Mouse (Mus musculus): ENCODE measurements around the gene Gm21983.
A peak's percentile ranks its signal among the peaks of the same experiment; 100 is the strongest.

Gm21983 gene

DNA sequence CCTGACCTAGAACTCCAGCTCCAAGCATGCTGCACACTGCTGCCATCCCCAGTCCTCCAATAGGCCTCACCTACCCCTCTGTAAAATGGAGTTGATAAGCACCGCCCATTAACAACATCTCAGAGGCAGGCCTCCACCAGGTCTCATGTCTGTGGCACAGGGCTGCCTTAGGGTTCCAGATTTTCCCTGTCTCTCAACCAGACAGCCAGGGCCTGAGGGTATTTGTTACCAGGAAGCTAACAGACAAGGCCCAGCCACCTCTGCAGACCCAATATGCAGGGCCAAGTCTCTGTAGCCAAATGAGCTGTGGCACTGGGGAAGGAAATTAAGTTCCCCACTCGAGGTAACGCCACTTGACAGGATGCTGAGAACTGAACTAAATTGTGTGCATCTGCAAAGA lies 20.0 kb downstream of the Gm21983 start:
- no peak for DNase-seq (ENCODE audit: low read depth, low spot score)

DNA sequence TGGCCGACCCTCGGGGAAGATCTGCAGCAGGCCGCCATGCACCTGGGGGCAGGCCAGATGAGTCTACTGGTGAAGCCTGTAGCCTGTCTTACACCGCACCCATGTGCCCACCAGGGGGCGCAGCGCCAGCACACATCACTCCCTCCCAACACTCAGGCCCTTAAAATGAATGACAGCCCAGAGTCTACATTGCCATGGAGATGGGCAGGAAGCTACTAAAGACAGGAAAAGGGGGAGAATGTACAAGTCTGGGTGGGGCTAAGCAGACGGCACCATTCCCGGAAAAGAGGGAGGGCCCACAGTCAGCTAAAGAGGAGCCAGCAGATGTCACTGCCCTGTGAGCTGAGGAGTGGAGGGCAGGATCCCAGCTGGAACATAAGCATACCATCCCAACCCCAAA lies 21.0 kb downstream of the Gm21983 start:
- DNase-seq (ENCODE audit: low read depth, low spot score), result peak; percentile 82

DNA sequence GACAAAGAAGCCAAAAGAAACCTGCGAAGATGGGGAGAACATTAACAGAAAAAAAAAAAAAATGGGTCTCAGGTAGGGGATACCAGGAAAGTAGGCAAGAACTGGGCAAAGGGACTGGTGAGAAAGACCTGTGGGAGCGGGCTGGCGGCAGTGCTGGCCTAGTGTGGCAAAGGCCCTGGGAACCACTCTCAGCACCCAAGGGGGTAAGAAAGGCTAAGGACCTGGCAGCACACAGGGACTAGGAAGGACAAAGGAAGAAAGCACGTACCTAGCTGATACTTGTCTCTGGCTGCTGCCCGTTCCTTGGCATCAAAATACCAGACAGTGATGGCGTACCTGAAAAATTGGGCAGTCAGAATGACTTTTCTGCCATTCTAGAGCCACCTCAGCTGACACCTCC lies 21.6 kb downstream of the Gm21983 start:
- no peak for DNase-seq (ENCODE audit: low read depth, low spot score)

DNA sequence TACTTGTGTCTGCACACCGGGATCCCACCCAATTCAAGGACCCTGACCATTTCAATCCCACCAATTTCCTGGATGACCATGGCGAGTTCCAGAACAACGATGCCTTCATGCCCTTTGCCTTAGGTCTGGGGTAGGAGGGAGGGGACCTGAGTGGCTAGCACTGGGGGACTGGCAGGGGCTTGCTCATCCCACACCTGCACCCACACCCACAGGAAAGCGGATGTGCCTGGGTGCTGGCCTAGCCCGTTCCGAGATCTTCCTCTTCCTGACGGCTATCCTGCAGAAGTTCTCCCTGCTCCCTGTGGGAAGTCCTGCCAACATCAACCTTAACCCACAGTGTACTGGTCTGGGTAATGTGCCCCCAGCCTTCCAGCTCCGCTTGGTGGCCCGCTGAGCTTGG lies 22.7 kb downstream of the Gm21983 start:
- DNase-seq (ENCODE audit: low read depth, low spot score), result no peak

DNA sequence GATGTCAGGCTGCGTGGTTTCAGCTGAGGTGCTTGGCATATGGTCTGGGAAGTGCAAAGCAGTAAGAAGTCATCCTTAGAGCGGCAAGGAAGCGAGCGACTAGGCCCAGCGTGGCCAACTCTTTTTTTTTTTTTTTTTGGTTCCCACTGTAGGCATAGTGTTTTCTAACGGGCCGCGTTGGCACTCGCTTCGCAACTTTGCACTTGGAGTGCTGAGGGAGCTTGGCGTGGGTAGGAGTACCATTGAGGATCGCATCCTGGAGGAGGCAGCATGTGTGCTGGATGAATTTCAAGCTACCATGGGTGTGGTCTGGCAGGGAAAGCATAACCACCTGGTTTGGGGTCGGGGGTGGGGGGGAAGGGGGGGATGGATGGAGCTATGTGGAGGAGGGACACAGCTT lies 24.9 kb downstream of the Gm21983 start:
- peak; percentile 58 for DNase-seq (ENCODE audit: low read depth, low spot score)

DNA sequence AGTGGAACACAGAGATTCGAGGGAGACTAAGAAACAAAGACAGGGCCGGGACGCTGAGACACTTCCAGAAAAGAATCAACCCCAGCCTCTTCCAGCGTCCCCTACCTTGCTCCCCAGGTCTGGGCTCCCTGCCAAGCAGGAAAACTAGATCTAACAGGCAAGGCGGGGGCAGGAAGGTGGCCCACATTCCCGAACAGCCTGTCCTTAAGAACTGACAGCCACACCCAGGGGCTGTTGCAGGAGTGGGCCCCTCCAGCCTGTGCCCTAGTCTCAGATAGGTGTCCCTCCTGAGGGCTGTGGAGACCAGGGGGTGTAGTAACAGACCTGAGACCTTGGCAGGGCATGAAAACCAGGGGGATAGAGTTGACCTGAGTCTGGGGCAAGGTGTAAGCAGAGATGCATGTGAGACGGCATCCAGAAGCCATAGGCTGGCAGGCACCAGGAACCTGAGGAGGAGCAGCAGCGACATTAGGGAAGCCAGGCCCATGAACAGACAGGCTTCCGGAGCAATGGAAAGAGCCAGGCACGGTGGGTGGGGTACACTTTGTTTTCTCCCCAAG lies 27.6 kb downstream of the Gm21983 start, which contains the start of gene Cyp2t4:
Cyp2t4 (plus strand) TSS at position 510 of the 560 bp plus-strand sequence.
- no peak for DNase-seq (ENCODE audit: low read depth, low spot score)

DNA sequence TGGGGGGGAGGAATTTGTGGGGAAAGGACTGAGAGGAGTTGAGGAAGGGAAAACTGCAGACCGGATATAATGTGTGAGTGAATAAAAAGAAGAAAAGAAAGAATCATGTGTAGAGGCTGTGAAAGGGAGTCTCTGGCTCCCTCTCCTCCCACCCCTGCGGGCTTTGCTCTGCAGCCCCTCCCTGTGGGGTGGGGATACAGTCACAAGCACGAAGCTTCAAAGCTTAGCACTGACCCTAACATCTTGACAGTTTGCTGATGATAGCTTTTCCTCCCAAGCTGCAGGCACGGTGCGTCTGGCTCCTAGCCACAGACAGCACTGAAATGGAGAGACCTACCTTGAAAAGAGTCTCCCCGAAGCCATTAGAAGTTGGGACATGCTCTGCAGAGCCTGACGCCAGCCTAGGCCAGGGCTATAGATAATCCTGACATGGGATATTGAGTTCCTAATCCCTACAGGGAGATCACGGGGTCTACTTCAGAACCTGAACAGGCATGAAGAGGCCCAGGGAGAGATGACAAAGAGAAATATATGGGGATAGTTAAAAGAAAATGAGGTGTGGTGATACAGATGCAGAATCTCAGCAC lies 44.4 kb downstream of the Gm21983 start:
- DNase-seq (ENCODE audit: low read depth, low spot score), result no peak

DNA sequence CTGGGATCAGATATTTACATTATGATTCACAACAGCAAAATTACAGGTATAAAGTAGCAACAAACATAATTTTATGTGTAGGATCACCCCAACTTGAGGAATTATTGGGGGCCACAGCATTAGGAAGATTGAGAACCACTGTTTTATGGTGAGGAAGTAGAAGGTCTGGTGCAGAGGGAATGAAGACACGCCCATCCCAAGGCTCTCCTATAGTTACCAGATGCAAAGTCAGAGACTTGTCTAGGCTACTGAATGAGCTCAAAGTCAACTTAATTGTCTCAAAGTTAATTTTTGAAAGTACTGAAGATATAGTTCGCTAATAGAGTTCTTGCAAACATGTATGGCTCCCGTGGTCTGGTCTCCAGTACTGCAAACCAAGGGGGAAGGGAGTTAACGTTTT lies 47.1 kb downstream of the Gm21983 start:
- DNase-seq (ENCODE audit: low read depth, low spot score), result no peak

DNA sequence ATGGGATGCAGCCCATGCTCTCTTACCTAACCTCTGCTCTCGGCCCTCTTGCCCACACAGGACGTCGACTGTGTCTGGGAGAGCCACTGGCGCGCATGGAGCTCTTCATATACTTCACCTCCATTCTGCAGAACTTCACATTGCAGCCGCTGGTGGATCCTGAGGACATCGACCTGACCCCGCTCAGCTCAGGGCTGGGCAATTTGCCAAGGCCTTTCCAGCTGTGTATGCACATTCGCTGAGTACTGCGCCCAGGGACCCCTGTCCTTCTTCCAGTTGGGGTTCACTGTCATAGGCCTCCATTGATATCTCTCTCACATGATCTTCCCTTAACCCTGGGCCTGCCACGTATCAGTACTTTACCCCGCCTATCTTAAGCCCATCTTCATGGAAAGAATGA lies 47.7 kb downstream of the Gm21983 start:
- no peak for DNase-seq (ENCODE audit: low read depth, low spot score)

DNA sequence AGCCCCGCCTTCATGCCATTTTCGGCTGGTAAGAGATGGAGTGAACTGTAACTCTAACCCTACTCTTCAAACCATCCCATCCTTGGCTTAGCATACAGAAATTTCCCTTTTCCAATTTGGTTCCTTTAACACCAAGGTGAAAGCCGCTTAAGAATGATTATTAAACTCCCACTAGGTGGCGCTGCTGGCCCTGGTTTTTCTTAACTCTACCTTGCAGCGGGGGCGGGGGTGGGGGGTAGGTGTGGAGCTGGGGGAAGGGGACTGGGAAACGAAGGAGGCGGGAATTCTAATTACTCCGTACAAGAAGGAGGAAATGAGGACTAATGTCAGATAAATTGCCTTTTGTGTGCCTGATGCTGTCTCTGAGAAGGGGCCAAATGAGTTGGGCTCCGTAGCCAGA lies 48.3 kb downstream of the Gm21983 start:
- peak; percentile 32 for DNase-seq (ENCODE audit: low read depth, low spot score)

DNA sequence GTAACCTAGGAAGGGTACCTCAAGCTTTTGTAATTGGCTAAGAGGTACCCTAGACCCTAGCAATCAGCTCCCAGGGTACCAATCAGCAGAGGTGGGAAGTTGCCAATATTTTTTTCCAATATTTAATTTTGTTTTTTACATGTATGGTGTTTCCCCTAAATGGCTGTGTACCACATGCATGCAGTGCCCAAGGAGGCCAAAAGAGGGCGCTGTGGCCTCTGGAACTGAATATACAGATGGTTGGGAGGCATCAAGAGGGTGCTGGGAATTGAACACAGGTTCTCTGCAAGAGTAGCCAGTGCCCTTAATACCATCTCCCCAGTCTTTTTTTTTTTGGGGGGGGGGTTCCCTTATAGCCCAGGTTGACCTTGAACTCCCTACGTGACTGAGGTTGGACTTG lies 49.5 kb downstream of the Gm21983 start:
- no peak for DNase-seq (ENCODE audit: low read depth, low spot score)

DNA sequence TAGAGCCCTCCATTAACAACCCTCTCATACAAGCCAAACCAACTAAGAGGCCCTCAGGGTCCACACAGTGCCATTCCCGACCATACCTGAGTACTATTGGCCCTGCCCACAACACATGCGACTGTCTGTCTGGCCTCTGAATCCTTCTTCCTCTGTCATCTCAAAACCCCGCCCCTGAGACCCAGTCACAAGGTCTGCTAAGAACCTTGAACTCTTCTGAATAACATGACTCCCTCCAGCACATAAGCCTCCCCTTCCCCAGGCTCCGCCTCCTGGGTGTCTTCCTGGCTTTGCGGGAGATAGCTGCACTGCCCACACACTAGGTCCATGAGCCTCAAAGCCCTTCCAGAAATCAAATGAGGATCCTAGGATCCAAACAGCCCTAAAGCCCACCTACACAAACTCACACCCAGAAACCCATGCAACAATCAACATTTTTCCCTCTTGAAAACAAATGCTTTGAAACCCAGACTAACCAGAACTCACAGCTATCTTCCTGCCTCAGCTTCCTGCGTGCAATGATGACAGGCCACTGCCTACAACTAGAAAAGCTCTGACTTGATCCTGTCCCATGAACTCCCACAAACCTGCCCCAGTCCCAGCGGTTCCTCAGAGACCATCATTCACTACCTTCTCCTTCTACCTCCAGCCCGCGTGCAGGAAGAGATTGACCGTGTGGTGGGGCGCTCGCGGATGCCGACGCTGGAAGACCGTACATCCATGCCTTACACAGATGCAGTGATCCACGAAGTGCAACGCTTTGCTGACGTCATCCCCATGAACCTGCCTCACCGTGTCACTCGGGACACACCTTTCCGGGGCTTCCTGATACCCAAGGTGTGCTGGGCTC lies 50.1 kb downstream of the Gm21983 start:
- DNase-seq (ENCODE audit: low read depth, low spot score), result no peak

DNA sequence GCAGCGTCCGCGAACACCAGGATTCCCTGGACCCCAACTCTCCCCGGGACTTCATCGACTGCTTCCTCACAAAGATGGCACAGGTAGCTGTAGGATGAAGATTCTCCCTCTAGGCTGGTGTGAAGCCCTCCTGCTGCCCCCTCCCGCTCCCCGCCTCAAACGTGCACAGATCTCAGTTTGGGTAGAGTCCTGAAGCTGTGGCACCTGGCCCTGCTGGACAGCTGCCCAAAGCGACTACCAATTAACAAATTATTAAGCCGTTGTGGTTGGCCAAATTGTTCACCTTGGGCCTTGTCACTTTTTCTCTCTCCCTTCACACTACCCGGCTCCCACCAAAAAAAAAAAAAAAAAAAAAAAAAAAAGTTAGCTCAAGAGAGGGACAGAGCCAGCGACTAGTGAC lies 51.1 kb downstream of the Gm21983 start:
- DNase-seq (ENCODE audit: low read depth, low spot score), result no peak

DNA sequence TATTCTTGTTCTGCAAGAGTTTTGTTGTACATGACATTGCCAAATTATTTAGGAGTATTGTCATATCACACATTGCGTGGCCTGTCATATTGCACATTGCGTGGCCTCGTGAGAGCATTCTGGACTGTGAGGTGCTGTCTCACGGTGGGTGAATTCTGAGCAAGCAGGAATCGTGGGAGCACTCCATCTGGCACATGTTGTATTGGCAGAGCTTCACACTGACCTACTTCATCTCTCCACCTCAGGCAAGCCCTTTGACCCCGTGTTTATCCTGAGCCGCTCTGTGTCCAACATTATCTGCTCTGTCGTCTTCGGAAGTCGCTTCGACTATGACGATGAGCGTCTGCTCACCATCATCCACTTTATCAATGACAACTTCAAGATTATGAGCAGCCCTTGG lies 51.9 kb downstream of the Gm21983 start:
- DNase-seq (ENCODE audit: low read depth, low spot score), result no peak

DNA sequence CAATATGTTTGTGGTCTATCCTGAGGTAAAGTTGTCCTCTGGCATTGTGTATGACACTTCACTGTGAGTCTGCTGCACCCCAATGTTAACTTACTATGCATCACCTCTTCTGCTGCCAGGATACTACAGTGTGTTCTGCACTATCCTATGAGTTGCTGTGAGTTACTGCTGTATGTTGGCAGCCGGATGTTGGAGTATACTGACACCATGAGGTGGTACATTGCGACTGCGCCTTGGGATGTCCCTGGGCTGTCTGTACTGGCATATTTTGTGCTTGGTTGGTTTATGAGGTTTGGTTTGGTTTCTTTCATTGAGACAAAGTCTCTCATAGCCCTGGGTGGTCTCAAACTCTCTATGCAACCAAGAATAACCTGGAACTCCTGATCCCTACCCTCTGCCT lies 52.7 kb downstream of the Gm21983 start:
- DNase-seq (ENCODE audit: low read depth, low spot score), result peak; percentile 5

DNA sequence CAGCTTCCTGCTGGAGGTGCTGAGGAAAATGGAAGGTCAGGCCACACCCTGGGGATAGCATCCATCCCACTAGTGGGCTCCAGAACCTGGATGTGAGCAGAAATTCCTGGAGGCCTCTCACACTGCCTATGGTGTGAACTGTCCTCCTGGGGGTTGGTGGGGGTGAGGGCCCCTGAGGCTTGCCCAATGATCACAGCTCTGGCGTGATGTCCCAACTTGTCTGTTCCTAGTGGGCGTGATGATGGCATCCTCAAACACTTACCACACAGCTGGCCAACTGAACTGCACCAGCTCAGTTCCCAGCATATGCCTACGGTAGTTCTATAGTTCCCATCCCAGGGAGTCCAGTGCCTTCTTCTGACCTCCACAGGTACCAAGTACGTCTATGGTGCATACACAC lies 55.9 kb downstream of the Gm21983 start:
- DNase-seq (ENCODE audit: low read depth, low spot score), result no peak

DNA sequence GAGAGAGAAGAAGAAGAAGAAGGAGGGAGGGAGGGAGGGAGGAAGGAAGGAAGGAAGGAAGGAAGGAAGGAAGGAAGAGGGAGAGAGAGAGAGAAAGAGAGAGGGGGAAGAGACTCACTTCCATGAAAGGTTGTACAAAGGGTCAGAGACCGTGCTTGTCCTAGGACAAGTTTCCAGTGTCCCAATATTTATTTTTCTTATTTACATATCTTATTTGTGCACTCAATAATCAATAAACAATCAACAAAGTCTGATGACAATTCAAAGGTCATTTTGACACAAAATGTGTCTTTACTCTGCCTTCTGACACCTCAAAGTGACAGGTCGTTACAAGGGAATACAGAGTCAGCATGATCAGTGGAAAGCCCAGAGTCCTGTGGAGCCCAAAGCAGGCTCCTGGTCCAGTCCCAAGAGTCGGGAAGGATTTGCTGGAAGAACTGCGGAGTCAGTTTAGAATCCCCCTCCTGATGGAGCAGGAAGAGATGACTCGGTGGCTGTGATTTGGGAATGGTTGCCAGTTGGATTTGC lies 56.5 kb downstream of the Gm21983 start:
- no peak for DNase-seq (ENCODE audit: low read depth, low spot score)

DNA sequence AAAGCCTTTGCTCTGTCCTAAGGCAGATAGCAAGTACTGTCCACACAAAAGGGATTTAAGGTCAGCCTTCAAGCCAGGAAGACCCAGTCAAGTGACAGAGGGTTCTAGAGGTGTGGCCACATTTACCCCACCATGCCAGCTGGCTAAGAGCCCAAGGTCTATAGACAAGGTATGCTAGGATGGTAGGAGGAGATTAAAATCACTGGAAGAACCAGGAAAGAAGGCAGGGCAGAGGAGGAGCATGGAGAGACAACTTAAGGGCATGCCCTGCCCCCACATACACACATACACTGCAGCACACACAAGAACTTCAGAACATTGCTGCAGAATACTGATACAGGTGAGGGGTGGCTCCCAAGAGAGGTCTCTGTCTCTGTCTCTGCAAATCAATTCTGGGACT lies 61.2 kb downstream of the Gm21983 start, which contains the start of gene Cyp2f2:
Cyp2f2 (plus strand) TSS at position 234 of the 400 bp plus-strand sequence.
- DNase-seq (ENCODE audit: low read depth, low spot score), result no peak
